Mouse (Mus musculus): ENCODE results near the gene Mbnl2. TPM values are rescaled to one million over a fixed set of nuclear protein-coding genes. Genes with fewer than 3 reads are reported as not detected.

The Mbnl2 gene
- polyA plus RNA-seq, 1 experiment: 110 TPM

DNA sequence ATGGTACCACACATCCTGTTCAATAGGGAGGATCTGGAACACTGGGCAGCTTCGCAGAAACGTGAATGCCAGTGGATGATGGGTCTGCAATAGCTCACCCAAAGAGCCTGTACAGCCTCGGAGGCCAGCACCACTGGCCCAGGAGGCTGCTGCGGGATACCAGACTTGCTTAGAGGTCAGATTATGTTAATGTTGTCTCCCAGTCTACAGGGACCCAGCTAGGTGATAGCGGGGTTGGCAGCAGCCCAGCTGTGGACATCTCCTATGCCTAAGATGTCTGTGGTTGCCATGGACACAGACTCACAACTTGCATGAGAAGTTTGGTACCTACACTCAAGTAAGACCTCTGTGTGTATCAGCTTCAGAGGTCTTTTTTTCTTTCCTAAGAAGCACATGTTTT, 9.0 kb downstream of the Mbnl2 start:
- H3K27ac ChIP-seq (ENCODE audit: insufficient read depth, low read depth, low read length): no peak overlapping the region
- no peak for TF ChIP-seq CTCF (IDR thresholded peaks at IDR 0.05; ENCODE audit: low read depth, low read length)
- no peak for TF ChIP-seq POLR2A (IDR thresholded peaks at IDR 0.05; ENCODE audit: borderline replicate concordance, low read depth, low read length)
- H3K4me1 ChIP-seq (ENCODE audit: control insufficient read depth, insufficient read depth, low read length): peaks cover 58% of the 10 kb centered on the region
- H3K4me3 ChIP-seq (ENCODE audit: insufficient read depth, low read length): no peak overlapping the region

DNA sequence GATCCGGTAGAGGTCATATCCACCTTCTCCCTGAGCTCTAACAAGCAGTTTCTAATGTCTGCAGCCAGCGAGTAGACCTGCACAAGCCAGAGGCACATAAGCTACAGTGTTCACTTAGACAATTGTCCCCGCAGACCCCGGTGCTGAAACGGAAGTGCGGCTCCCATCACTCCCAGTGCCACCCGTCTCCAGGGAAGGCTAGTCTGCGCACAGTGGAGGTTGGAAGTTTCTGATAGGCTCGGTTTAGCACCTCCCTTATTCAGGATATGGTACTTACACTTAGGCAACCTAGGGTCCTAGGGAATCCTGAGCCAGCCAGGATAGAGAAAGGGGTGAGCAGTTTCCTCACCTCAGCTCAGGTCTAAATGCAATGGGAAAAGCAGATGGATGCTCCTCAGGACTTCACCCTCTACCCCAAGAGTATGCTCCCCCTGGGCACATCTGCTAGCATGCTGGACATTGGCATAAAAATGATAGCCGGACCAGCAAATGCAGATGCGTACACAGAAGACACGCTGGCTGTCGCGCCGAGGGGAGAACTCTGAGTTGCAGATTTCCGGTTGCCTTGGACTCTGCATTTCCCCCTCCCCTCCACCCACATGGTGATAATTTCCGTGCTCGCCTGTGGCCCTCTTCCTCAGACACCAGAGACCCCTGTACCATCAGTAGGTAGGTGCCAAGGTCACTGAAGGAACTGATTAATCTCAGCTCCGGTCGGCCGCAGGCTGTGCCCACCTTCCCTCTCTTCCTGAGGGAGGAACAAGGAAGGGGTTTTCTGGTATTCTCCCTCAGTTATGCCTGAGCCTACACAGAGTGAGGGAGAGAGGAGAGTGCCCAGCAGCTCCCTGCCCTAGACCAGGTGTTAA, 11.9 kb downstream of the Mbnl2 start:
- Histone ChIP-seq H3K4me3 (ENCODE audit: insufficient read depth, low read length) (no peak overlapping the region), H3K27ac (ENCODE audit: insufficient read depth, low read depth, low read length) (no peak overlapping the region), H3K4me1 (ENCODE audit: control insufficient read depth, insufficient read depth, low read length) (peaks cover 48% of the 10 kb centered on the region)
- TF ChIP-seq CTCF (IDR thresholded peaks at IDR 0.05; ENCODE audit: low read depth, low read length) (no peak), POLR2A (IDR thresholded peaks at IDR 0.05; ENCODE audit: borderline replicate concordance, low read depth, low read length) (no peak)

- Histone ChIP-seq H3K4me1 (ENCODE audit: control insufficient read depth, insufficient read depth, low read length) (peaks cover 54% of the 10 kb centered on the region), H3K4me3 (ENCODE audit: insufficient read depth, low read length) (no peak overlapping the region), H3K27ac (ENCODE audit: insufficient read depth, low read depth, low read length) (no peak overlapping the region)
- TF ChIP-seq POLR2A (IDR thresholded peaks at IDR 0.05; ENCODE audit: borderline replicate concordance, low read depth, low read length): no peak
- TF ChIP-seq CTCF (IDR thresholded peaks at IDR 0.05; ENCODE audit: low read depth, low read length): no peak
These were observed 12.5 kb downstream of the Mbnl2 start for GRCm38 (mm10) chr14:120287987-120288275.

DNA sequence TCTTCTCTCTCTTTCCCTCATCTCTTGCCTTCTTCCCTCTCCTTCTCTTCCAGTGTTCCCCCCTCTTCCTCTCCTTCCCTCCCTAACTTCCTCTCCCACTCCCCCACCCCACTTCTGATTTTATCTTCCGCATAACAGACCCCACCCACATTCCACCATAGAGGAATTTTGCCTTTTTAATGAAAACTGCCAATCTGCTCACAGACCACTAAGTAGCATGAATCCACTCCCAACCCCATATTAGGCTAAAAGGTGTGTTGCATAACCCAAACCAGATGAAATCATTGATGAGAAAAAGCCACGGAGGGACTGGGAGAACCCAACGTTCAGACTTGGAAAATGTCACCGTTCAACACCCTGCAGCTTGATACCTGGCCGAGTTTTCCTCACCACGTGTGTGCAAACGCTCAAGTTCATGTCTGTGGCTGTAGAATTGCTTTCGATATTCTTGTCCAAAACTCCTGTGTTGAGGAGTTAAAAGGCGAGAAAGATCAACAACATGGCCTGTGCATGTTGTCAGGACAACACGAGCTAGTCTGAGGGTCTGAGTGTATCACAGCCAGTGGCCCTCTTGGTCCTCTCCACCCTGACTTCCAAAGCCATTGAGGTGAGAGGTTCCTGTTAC, 13.0 kb downstream of the Mbnl2 start:
- Histone ChIP-seq H3K27ac (ENCODE audit: insufficient read depth, low read depth, low read length) (no peak overlapping the region), H3K4me3 (ENCODE audit: insufficient read depth, low read length) (no peak overlapping the region), H3K4me1 (ENCODE audit: control insufficient read depth, insufficient read depth, low read length) (peaks cover 59% of the 10 kb centered on the region)
- TF ChIP-seq CTCF (IDR thresholded peaks at IDR 0.05; ENCODE audit: low read depth, low read length) (no peak), POLR2A (IDR thresholded peaks at IDR 0.05; ENCODE audit: borderline replicate concordance, low read depth, low read length) (no peak)

- Histone ChIP-seq H3K4me3 (ENCODE audit: insufficient read depth, low read length) (no peak overlapping the region), H3K27ac (ENCODE audit: insufficient read depth, low read depth, low read length) (no peak overlapping the region), H3K4me1 (ENCODE audit: control insufficient read depth, insufficient read depth, low read length) (peaks cover 64% of the 10 kb centered on the region)
- no peak for TF ChIP-seq CTCF (IDR thresholded peaks at IDR 0.05; ENCODE audit: low read depth, low read length)
- no peak for TF ChIP-seq POLR2A (IDR thresholded peaks at IDR 0.05; ENCODE audit: borderline replicate concordance, low read depth, low read length)
These were observed 13.6 kb downstream of the Mbnl2 start for GRCm38 (mm10) chr14:120289065-120289464.

DNA sequence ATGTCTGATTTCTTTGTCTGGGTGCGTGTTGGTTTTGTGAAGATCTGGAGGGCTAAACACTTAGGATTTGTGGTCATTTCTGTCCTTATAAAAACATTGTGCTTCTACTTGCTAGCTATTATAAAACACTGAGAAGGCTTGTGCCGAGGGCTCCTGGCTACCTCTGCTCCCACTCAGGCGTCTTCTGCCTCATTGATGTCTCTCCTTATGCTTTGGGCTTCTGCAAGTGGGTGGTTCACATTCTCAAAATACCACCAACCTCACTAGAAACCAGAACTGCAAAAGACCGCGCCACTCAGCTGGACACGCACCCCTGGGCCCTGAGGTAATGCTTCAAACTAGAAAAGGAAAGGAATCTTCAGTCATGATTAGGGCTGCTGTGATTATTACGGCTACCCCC, 14.1 kb downstream of the Mbnl2 start:
- TF ChIP-seq POLR2A (IDR thresholded peaks at IDR 0.05; ENCODE audit: borderline replicate concordance, low read depth, low read length): no peak
- TF ChIP-seq CTCF (IDR thresholded peaks at IDR 0.05; ENCODE audit: low read depth, low read length): no peak
- Histone ChIP-seq H3K4me1 (ENCODE audit: control insufficient read depth, insufficient read depth, low read length) (peaks cover 64% of the 10 kb centered on the region), H3K4me3 (ENCODE audit: insufficient read depth, low read length) (no peak overlapping the region), H3K27ac (ENCODE audit: insufficient read depth, low read depth, low read length) (no peak overlapping the region)

- Histone ChIP-seq H3K4me1 (ENCODE audit: control insufficient read depth, insufficient read depth, low read length) (peaks cover 68% of the 10 kb centered on the region), H3K4me3 (ENCODE audit: insufficient read depth, low read length) (no peak overlapping the region), H3K27ac (ENCODE audit: insufficient read depth, low read depth, low read length) (no peak overlapping the region)
- TF ChIP-seq CTCF (IDR thresholded peaks at IDR 0.05; ENCODE audit: low read depth, low read length) (no peak), POLR2A (IDR thresholded peaks at IDR 0.05; ENCODE audit: borderline replicate concordance, low read depth, low read length) (no peak)
These were observed 15.8 kb downstream of the Mbnl2 start for GRCm38 (mm10) chr14:120291226-120291757.

DNA sequence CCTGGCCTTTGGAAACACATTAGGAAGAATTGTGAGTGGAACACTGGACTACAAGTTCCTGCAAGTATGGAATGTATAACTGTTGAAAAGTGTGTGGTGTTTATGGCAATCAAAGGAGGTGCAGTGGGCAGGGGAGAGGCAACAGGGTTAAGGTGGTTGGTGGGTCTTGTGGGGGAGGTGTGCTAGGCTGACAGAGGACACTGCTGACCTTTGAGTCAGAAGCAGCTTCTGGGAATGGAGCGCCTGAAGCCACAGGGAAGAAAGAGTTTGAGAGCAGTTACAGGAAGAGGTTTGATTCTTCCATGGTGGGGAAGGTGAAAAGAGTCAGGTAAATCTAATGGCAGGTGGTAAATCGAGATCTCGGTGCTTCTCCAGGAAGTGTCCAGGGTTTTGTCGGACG, 16.7 kb downstream of the Mbnl2 start:
- Histone ChIP-seq H3K4me1 (ENCODE audit: control insufficient read depth, insufficient read depth, low read length) (peaks cover 72% of the 10 kb centered on the region), H3K27ac (ENCODE audit: insufficient read depth, low read depth, low read length) (no peak overlapping the region), H3K4me3 (ENCODE audit: insufficient read depth, low read length) (no peak overlapping the region)
- no peak for TF ChIP-seq CTCF (IDR thresholded peaks at IDR 0.05; ENCODE audit: low read depth, low read length)
- no peak for TF ChIP-seq POLR2A (IDR thresholded peaks at IDR 0.05; ENCODE audit: borderline replicate concordance, low read depth, low read length)

GRCm38 (mm10) chr14:120292617-120293195, 17.2 kb downstream of the Mbnl2 start:
- Histone ChIP-seq H3K4me3 (ENCODE audit: insufficient read depth, low read length) (no peak overlapping the region), H3K27ac (ENCODE audit: insufficient read depth, low read depth, low read length) (0 out of 2 replicates have a peak overlapping the region, but pooled peaks have one; percentile 3), H3K4me1 (ENCODE audit: control insufficient read depth, insufficient read depth, low read length) (peaks cover 71% of the 10 kb centered on the region)
- TF ChIP-seq CTCF (IDR thresholded peaks at IDR 0.05; ENCODE audit: low read depth, low read length) (no peak), POLR2A (IDR thresholded peaks at IDR 0.05; ENCODE audit: borderline replicate concordance, low read depth, low read length) (no peak)

GRCm38 (mm10) chr14:120294480-120294879, 19.0 kb downstream of the Mbnl2 start:
- H3K4me1 ChIP-seq (ENCODE audit: control insufficient read depth, insufficient read depth, low read length): peaks cover 65% of the 10 kb centered on the region
- H3K27ac ChIP-seq (ENCODE audit: insufficient read depth, low read depth, low read length): no peak overlapping the region

More at GRCm38 (mm10) chr14:120294480-120294879, 19.0 kb downstream of the Mbnl2 start:
- TF ChIP-seq CTCF (IDR thresholded peaks at IDR 0.05; ENCODE audit: low read depth, low read length): no peak
- no peak for TF ChIP-seq POLR2A (IDR thresholded peaks at IDR 0.05; ENCODE audit: borderline replicate concordance, low read depth, low read length)
- no peak overlapping the region for H3K4me3 ChIP-seq (ENCODE audit: insufficient read depth, low read length)
